Mouse (Mus musculus): Measurements from ENCODE around the gene Efna2. TPM values are rescaled to one million over a fixed set of nuclear protein-coding genes. Genes with fewer than 3 reads are reported as not detected.

Gene Efna2
- total and polyA plus RNA-seq, 3 experiments: 0.23 to 1.5 (median 0.86) TPM

DNA sequence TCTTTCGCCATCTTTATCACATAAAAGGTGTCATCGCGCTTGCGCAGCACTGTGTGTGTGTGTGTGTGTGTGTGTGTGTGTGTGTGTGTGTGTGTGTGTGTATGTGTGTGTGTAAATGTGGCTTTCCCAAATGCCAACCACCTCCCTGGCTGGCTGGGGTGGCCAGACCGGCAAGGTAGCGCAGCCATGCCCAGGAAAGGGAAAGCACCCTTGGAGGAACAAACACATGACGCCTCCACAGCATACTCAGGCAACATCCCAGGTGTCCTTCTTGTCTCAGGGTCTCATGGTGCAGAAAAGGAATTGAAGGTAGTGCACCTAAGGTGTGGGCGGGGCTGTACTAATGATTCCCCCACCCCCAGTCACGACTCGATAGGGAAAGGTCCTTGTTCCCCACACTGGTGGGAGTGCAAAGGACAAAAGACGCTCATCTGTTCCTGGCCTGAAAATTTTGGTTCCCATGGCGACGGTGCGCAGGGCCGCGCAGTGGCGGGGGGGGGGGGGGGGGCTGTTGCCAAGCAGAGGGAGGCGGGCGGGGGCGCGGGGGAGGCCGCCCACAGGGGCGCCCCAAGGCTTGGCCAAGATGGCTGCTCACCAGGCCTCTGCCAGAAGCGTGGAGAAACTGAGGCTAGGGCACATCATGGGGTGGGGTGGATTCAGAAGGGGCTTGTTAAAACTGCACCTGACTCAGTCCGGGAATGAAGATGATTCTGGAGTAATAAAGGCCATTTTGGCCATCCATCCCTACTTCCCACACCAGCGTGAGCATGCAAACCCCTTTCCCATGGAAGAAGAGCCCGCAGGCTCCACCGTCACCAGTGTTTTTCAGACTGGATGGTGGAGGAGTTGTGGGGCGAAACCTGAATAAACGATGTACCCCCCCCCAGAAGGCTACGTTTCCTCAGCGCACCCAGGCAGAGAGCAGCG is 41.4 kb upstream of the Efna2 start:
- peaks cover 12 to 37% of the 10 kb centered on the region in 2 experiments for H3K4me1 ChIP-seq (ENCODE audit: control insufficient read depth in 1 of 2, insufficient read depth in 2 of 2)
- no peak overlapping the region for H3K27ac ChIP-seq (ENCODE audit: insufficient read depth, low read depth)
- H3K36me3 ChIP-seq (replicated peaks in 1 of 2; ENCODE audit: control insufficient read depth in 1 of 2, insufficient read depth in 1 of 2, low read length in 1 of 2): peaks cover 3 to 14% of the 10 kb centered on the region in 2 experiments
- TF ChIP-seq USF2 (conservative IDR thresholded peaks at IDR 0.05; ENCODE audit: low read depth, low read length) (no peak), IRF4 (IDR thresholded peaks at IDR 0.05; ENCODE audit: low read depth, low read length) (no peak), CHD1 (IDR thresholded peaks at IDR 0.05; ENCODE audit: low read depth, low read length) (no peak), TBP (conservative IDR thresholded peaks at IDR 0.05; ENCODE audit: low read depth, low read length) (no peak), ZMIZ1 (IDR thresholded peaks at IDR 0.05; ENCODE audit: low read depth, low read length) (no peak), ZKSCAN1 (IDR thresholded peaks at IDR 0.05; ENCODE audit: borderline replicate concordance, low read depth, low read length) (no peak), ELF1 (IDR thresholded peaks at IDR 0.05; ENCODE audit: low read depth, low read length) (no peak), JUND (conservative IDR thresholded peaks at IDR 0.05; ENCODE audit: low read depth, low read length) (no peak), MEF2A (IDR thresholded peaks at IDR 0.05; ENCODE audit: borderline replicate concordance, low read depth, low read length) (no peak), RAD21 (IDR thresholded peaks at IDR 0.05; ENCODE audit: low read depth, low read length) (no peak), UBTF (IDR thresholded peaks at IDR 0.05; ENCODE audit: low read depth, low read length) (no peak), HCFC1 (IDR thresholded peaks at IDR 0.05; ENCODE audit: low read depth, low read length) (no peak), BHLHE40 (IDR thresholded peaks at IDR 0.05; ENCODE audit: low read depth, low read length) (no peak), SMC3 (IDR thresholded peaks at IDR 0.05; ENCODE audit: low read depth, low read length) (no peak)
- dilution Hi-C loops (cut with MboI; ENCODE audit: extremely low pct_ligation_motif_present, extremely low pct_unique_long_range_greater_than_20kb, low sequenced_read_pairs) (no loop called here), in situ Hi-C loops (cut with MboI; ENCODE audit: low pct_ligation_motif_present, low pct_unique_long_range_greater_than_20kb, low sequenced_read_pairs) (no loop called here)
- no peaks in the 10 kb centered on the region for H3K9me3 ChIP-seq (replicated peaks; ENCODE audit: low read length)
- H3K4me3 ChIP-seq (replicated peaks in 1 of 3; ENCODE audit: low read depth in 2 of 3, low read length in 2 of 3, poor library complexity in 1 of 3): no peak overlapping the region
- peaks cover 7% of the 10 kb centered on the region for H3K79me2 ChIP-seq (replicated peaks; ENCODE audit: control insufficient read depth, extremely low read depth, insufficient read depth, poor library complexity, severe bottlenecking)
- peaks cover 25% of the 10 kb centered on the region for H3K27me3 ChIP-seq (replicated peaks)
- peak overlapping the region; percentile 63; the same call in 1 of the 2 replicates for H3K4me2 ChIP-seq (ENCODE audit: insufficient read depth, low read depth, poor library complexity, severe bottlenecking)
- no peak for DNase-seq (ENCODE audit: extremely low read depth)
- H3K9ac ChIP-seq (ENCODE audit: insufficient read depth, low read depth): no peak overlapping the region

DNA sequence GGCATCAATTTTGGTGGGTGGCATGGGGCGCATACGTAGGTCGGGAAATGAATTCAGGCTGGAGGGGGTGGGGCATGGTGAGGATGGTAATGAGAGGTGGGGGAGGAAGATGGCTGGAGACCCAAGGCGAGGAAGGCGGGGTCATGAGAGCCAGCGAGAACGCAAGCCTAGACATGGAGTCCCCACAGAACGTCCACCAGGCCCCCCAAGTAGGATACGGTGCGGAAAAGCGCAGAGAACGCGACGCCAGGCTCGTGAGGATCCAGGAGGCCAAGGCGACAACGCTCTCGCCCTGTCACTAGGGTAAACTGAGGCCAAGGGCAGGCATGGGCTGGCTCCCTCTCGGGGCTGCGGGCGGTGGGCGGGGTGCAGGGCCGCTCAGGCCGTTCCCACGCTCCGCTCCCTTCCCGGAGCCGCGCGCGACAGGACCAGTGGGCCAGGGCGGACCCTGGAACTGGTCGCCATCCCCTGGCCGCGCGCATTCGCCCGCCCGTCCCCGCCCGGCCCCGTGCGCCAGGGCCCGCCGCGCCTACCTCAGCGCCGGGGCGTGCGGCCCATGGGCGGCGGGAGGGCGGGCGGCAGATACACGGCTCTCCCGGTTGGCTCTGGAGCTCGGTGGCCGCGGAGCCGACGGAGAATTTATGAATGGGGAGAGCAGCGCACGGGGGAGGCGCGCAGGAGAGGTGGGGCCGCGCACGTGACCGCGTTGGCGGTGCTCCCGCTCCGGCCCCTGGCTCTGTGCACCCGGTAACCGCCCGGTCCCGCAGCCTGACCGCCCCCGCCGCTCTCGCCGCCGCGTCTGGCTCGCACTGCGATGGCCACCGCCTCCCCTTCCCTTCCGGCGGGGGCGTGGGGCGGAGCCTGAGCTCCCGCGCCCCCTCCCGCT is 40.5 kb upstream of the Efna2 start, which contains the start of gene Atp5d:
Atp5d (plus strand) TSS at position 80 of the 886 bp plus-strand sequence.
- H3K27ac ChIP-seq (ENCODE audit: insufficient read depth, low read depth): no peak within 1 kb of the TSS
- no peak for TF ChIP-seq MYC (IDR thresholded peaks at IDR 0.05; ENCODE audit: low read depth, low read length)
- TF ChIP-seq KAT2A (IDR thresholded peaks at IDR 0.05; ENCODE audit: insufficient replicate concordance, low read length): no peak
- 0 out of 2 replicates have a peak, but pooled peaks have one; percentile 40 for TF ChIP-seq UBTF (IDR thresholded peaks at IDR 0.05; ENCODE audit: low read depth, low read length)
- no peak for TF ChIP-seq RAD21 (IDR thresholded peaks at IDR 0.05; ENCODE audit: low read depth, low read length)
- TF ChIP-seq CHD2 (IDR thresholded peaks at IDR 0.05; ENCODE audit: low read length): no peak
- TF ChIP-seq PAX5 (IDR thresholded peaks at IDR 0.05; ENCODE audit: low read length): no peak
- no peak for TF ChIP-seq CHD1 (IDR thresholded peaks at IDR 0.05; ENCODE audit: low read depth, low read length)
- TF ChIP-seq RCOR1 (conservative IDR thresholded peaks at IDR 0.05; ENCODE audit: low read depth, low read length): no peak
- no peak for TF ChIP-seq ZKSCAN1 (IDR thresholded peaks at IDR 0.05; ENCODE audit: borderline replicate concordance, low read depth, low read length)
- TF ChIP-seq SIN3A (IDR thresholded peaks at IDR 0.05; ENCODE audit: low read length): 0 out of 2 replicates have a peak, but pooled peaks have one; percentile 47
- no peak for TF ChIP-seq MAFK (IDR thresholded peaks at IDR 0.05; ENCODE audit: insufficient replicate concordance, low read length)
- no peak for TF ChIP-seq ETS1 (conservative IDR thresholded peaks at IDR 0.05; ENCODE audit: low read depth, low read length)
- 0 out of 2 replicates have a peak, but pooled peaks have one; percentile 19 for TF ChIP-seq IRF4 (IDR thresholded peaks at IDR 0.05; ENCODE audit: low read depth, low read length)
- no peak for TF ChIP-seq TBP (conservative IDR thresholded peaks at IDR 0.05; ENCODE audit: low read depth, low read length)
- no peak for TF ChIP-seq ZMIZ1 (IDR thresholded peaks at IDR 0.05; ENCODE audit: low read depth, low read length)
- TF ChIP-seq USF2 (conservative IDR thresholded peaks at IDR 0.05; ENCODE audit: low read depth, low read length): no peak; the same call in 1 of the 2 replicates
- TF ChIP-seq EP300 (IDR thresholded peaks at IDR 0.05; ENCODE audit: low read length): no peak
- TF ChIP-seq JUND (conservative IDR thresholded peaks at IDR 0.05; ENCODE audit: low read depth, low read length): no peak
- TF ChIP-seq HCFC1 (IDR thresholded peaks at IDR 0.05; ENCODE audit: low read depth, low read length): no peak
- TF ChIP-seq NRF1 (IDR thresholded peaks at IDR 0.05; ENCODE audit: low read depth, low read length): 0 out of 2 replicates have a peak, but pooled peaks have one; percentile 35
- TF ChIP-seq E2F4 (IDR thresholded peaks at IDR 0.05; ENCODE audit: insufficient replicate concordance, low read depth, low read length): no peak

More for the DNA sequence above, 40.5 kb upstream of the Efna2 start, which contains the start of gene Atp5d:
- Histone ChIP-seq H3K79me2 (replicated peaks; ENCODE audit: control insufficient read depth, extremely low read depth, insufficient read depth, poor library complexity, severe bottlenecking) (peaks cover 16% of the 10 kb centered on the region), H3K9ac (ENCODE audit: insufficient read depth, low read depth) (peak within 1 kb of the TSS; percentile 63), H3K4me2 (ENCODE audit: insufficient read depth, low read depth, poor library complexity, severe bottlenecking) (peak within 1 kb of the TSS; percentile 63), H3K4me3 (replicated peaks in 1 of 3; ENCODE audit: low read depth in 2 of 3, low read length in 2 of 3, poor library complexity in 1 of 3) (peak within 1 kb of the TSS; percentile 35 to 76 (median 54)), H3K9me3 (replicated peaks; ENCODE audit: low read length) (no peaks in the 10 kb centered on the region), H3K4me1 (ENCODE audit: control insufficient read depth in 1 of 2, insufficient read depth in 2 of 2) (peaks cover 10 to 37% of the 10 kb centered on the region in 2 experiments), H3K27me3 (replicated peaks) (peaks cover 25% of the 10 kb centered on the region), H3K36me3 (replicated peaks in 1 of 2; ENCODE audit: control insufficient read depth in 1 of 2, insufficient read depth in 1 of 2, low read length in 1 of 2) (peaks cover 5 to 11% of the 10 kb centered on the region in 2 experiments)
- in situ Hi-C loops (cut with MboI; ENCODE audit: low pct_ligation_motif_present, low pct_unique_long_range_greater_than_20kb, low sequenced_read_pairs) (no loop called here), dilution Hi-C loops (cut with MboI; ENCODE audit: extremely low pct_ligation_motif_present, extremely low pct_unique_long_range_greater_than_20kb, low sequenced_read_pairs) (no loop called here)
- no peak for DNase-seq (ENCODE audit: extremely low read depth)

Measured in CH12.LX (cell line).